Mouse (Mus musculus) kidney, adult 2 months (tissue): Measurements from ENCODE around the gene Trpc4ap. TPM values are rescaled to one million over a fixed set of nuclear protein-coding genes. Genes with fewer than 3 reads are reported as not detected.

Source experiments
- DNase-seq: peaks from one replicate; pipeline ENCODE4 v3.0.0; 2021
- H3K27ac ChIP-seq: fragments of 200-500 bp; 2 replicates; pipeline ENCODE4 v1.5.1; 2012; ENCODE audit warnings: low read depth, low read length, control low read depth, inconsistent platforms; ENCODE audit not compliant: insufficient read depth
- H3K27me3 ChIP-seq: fragments of 200-500 bp; replicated peaks from 2 replicates; pipeline ENCODE4 v1.6.1; 2012; ENCODE audit warnings: mild to moderate bottlenecking, moderate library complexity, low read length, inconsistent platforms; ENCODE audit not compliant: control insufficient read depth, insufficient read depth
- H3K36me3 ChIP-seq: fragments of 200-500 bp; 2 replicates; pipeline ENCODE4 v1.6.1; 2012; ENCODE audit warnings: mild to moderate bottlenecking, moderate library complexity, low read length, inconsistent platforms; ENCODE audit not compliant: control insufficient read depth, insufficient read depth
- H3K4me1 ChIP-seq: fragments of 200-500 bp; 2 replicates; pipeline ENCODE4 v1.6.1; 2011; ENCODE audit warnings: low read length; ENCODE audit not compliant: control insufficient read depth, insufficient read depth
- H3K4me3 ChIP-seq: fragments of 200-500 bp; 2 replicates; pipeline ENCODE4 v1.5.1; 2011; ENCODE audit warnings: mild to moderate bottlenecking, low read depth, low read length, control low read depth; ENCODE audit not compliant: insufficient read depth
- CTCF ChIP-seq: fragments of 200-500 bp; conservative IDR thresholded peaks from 2 replicates; pipeline ENCODE4 v1.5.1; 2011; ENCODE audit warnings: low read depth, mild to moderate bottlenecking, control low read depth, low read length, moderate library complexity, mixed read lengths; ENCODE audit not compliant: insufficient read depth, insufficient read length
- POLR2A ChIP-seq: fragments of 200-500 bp; IDR thresholded peaks from one replicate; pipeline ENCODE4 v1.6.1; 2011; ENCODE audit warnings: low read depth, low read length, control low read depth
- WGBS: fragments of 180-500 bp; shearing (Covaris S2); methylation state at CpG from one replicate; pipeline ENCODE4 v1.1.7; 2018; 5-methylcytosine and 5-hydroxymethylcytosine counted together
- polyA plus RNA-seq: library from polyadenylated mRNA; depleted of rRNA; stranded (reverse); fragments of >200 nt; gene quantifications from 2 replicates; pipeline ENCODE4 v1.2.3, GENCODE M21; 2012; rRNA removed

Gene Trpc4ap
- polyA plus RNA-seq, 1 experiment = 110 TPM

GRCm38 (mm10) chr2:155588136-155588535 lies 104.0 kb downstream of the Trpc4ap start:
- no peaks in the 10 kb centered on the region for H3K27me3 ChIP-seq
- H3K27ac ChIP-seq = no peak overlapping the region
- 57% methylated on average over 3 of the region's 3 CpGs for WGBS
- H3K4me1 ChIP-seq = peaks cover 36% of the 10 kb centered on the region; the same call in 1 of the 2 replicates
- H3K4me3 ChIP-seq = no peak overlapping the region
- H3K36me3 ChIP-seq = no peaks in the 10 kb centered on the region; the same call in 1 of the 2 replicates
- no peak for DNase-seq
- TF ChIP-seq POLR2A (no peak), CTCF (no peak)

- Histone ChIP-seq H3K27me3 (no peaks in the 10 kb centered on the region), H3K36me3 (no peaks in the 10 kb centered on the region; the same call in 1 of the 2 replicates), H3K27ac (peak overlapping the region; percentile 95), H3K4me3 (no peak overlapping the region), H3K4me1 (peaks cover 37% of the 10 kb centered on the region; the same call in 1 of the 2 replicates)
- peak; percentile 80 for DNase-seq
- WGBS = 35% methylated on average over 10 of the region's 10 CpGs
- TF ChIP-seq CTCF = no peak
- TF ChIP-seq POLR2A = no peak
These were observed 106.7 kb downstream of the Trpc4ap start for GRCm38 (mm10) chr2:155585486-155585885.

- 55% methylated on average over 9 of the region's 9 CpGs for WGBS
- DNase-seq = no peak
- no peak for TF ChIP-seq POLR2A
- Histone ChIP-seq H3K27ac (peak overlapping the region; percentile 95), H3K36me3 (no peaks in the 10 kb centered on the region; the same call in 1 of the 2 replicates), H3K4me3 (no peak overlapping the region), H3K4me1 (peaks cover 33% of the 10 kb centered on the region; the same call in 1 of the 2 replicates), H3K27me3 (no peaks in the 10 kb centered on the region)
These were observed 107.1 kb downstream of the Trpc4ap start for GRCm38 (mm10) chr2:155585082-155585481.

Other genes with a start within 250 kb of the Trpc4ap start
- gene Ncoa6, start 218.5 kb downstream of the Trpc4ap start, polyA plus RNA-seq = 25.4 and 40.6 TPM in 2 replicates
- gene Acss2, start 174.4 kb downstream of the Trpc4ap start, polyA plus RNA-seq = 149 and 173 TPM in 2 replicates
- gene Ggt7, start 174.1 kb downstream of the Trpc4ap start, polyA plus RNA-seq = 2.4 and 4.8 TPM in 2 replicates
- gene Gss, start 99.6 kb downstream of the Trpc4ap start, polyA plus RNA-seq = 248 and 308 TPM in 2 replicates
- 0.05 TPM in 1 of 2 replicates, not detected in the other for gene Myh7b, start 81.2 kb downstream of the Trpc4ap start, polyA plus RNA-seq
- 44.9 and 53.7 TPM in 2 replicates for gene Edem2, start 37.1 kb upstream of the Trpc4ap start, polyA plus RNA-seq
- not detected in 2 replicates for gene Gm17581, start 43.5 kb upstream of the Trpc4ap start, polyA plus RNA-seq
- 3.6 and 3.9 TPM in 2 replicates for gene Procr, start 58.7 kb upstream of the Trpc4ap start, polyA plus RNA-seq
- gene Mmp24, start 83.0 kb upstream of the Trpc4ap start, polyA plus RNA-seq = 0.12 and 0.14 TPM in 2 replicates
- 56.4 and 69.9 TPM in 2 replicates for gene BC029722, start 127.0 kb upstream of the Trpc4ap start, polyA plus RNA-seq
- 108 and 113 TPM in 2 replicates for gene Eif6, start 134.5 kb upstream of the Trpc4ap start, polyA plus RNA-seq
- 0.03 TPM in 1 of 2 replicates, not detected in the other for gene Fam83c, start 142.5 kb upstream of the Trpc4ap start, polyA plus RNA-seq
- gene Uqcc1, start 237.9 kb upstream of the Trpc4ap start, polyA plus RNA-seq = 64.1 and 74.9 TPM in 2 replicates
- gene Gm15557, start 248.3 kb upstream of the Trpc4ap start, polyA plus RNA-seq = not detected in 2 replicates